Mouse (Mus musculus): ENCODE data around the gene Olfr1023. TPM values are rescaled to one million over a fixed set of nuclear protein-coding genes. Genes with fewer than 3 reads are reported as not detected.

The Olfr1023 gene
- polyA plus RNA-seq, 1 experiment from 2014 or later = not detected

Other genes with a start within 250 kb of the Olfr1023 start
- not detected in 2 replicates for gene Olfr1002, start 234.9 kb upstream of the Olfr1023 start, polyA plus RNA-seq (2014; fragmentation: Nextera tagmentation; extraction: Ambion mirVana)
- gene Olfr154, start 221.2 kb upstream of the Olfr1023 start, polyA plus RNA-seq (2014; fragmentation: Nextera tagmentation; extraction: Ambion mirVana) = not detected in 2 replicates
- gene Olfr1006, start 206.9 kb upstream of the Olfr1023 start, polyA plus RNA-seq (2014; fragmentation: Nextera tagmentation; extraction: Ambion mirVana) = not detected in 2 replicates
- gene Olfr1008, start 196.2 kb upstream of the Olfr1023 start, polyA plus RNA-seq (2014; fragmentation: Nextera tagmentation; extraction: Ambion mirVana) = not detected in 2 replicates
- not detected in 2 replicates for gene Olfr1009, start 170.2 kb upstream of the Olfr1023 start, polyA plus RNA-seq (2014; fragmentation: Nextera tagmentation; extraction: Ambion mirVana)
- not detected in 2 replicates for gene Olfr1012, start 122.9 kb upstream of the Olfr1023 start, polyA plus RNA-seq (2014; fragmentation: Nextera tagmentation; extraction: Ambion mirVana)
- gene Olfr1013, start 118.5 kb upstream of the Olfr1023 start, polyA plus RNA-seq (2014; fragmentation: Nextera tagmentation; extraction: Ambion mirVana) = not detected in 2 replicates
- not detected in 2 replicates for gene Olfr1014, start 112.9 kb upstream of the Olfr1023 start, polyA plus RNA-seq (2014; fragmentation: Nextera tagmentation; extraction: Ambion mirVana)
- not detected in 2 replicates for gene Olfr1015, start 103.6 kb upstream of the Olfr1023 start, polyA plus RNA-seq (2014; fragmentation: Nextera tagmentation; extraction: Ambion mirVana)
- gene Olfr1016, start 83.1 kb upstream of the Olfr1023 start, polyA plus RNA-seq (2014; fragmentation: Nextera tagmentation; extraction: Ambion mirVana) = not detected in 2 replicates
- gene Olfr1018, start 67.2 kb upstream of the Olfr1023 start, polyA plus RNA-seq (2014; fragmentation: Nextera tagmentation; extraction: Ambion mirVana) = not detected in 2 replicates
- not detected in 2 replicates for gene Olfr1019, start 40.2 kb upstream of the Olfr1023 start, polyA plus RNA-seq (2014; fragmentation: Nextera tagmentation; extraction: Ambion mirVana)
- not detected in 2 replicates for gene Olfr1020, start 38.6 kb upstream of the Olfr1023 start, polyA plus RNA-seq (2014; fragmentation: Nextera tagmentation; extraction: Ambion mirVana)
- gene Olfr1022, start 17.0 kb upstream of the Olfr1023 start, polyA plus RNA-seq (2014; fragmentation: Nextera tagmentation; extraction: Ambion mirVana) = not detected in 2 replicates
- not detected in 2 replicates for gene Olfr1024, start 19.4 kb downstream of the Olfr1023 start, polyA plus RNA-seq (2014; fragmentation: Nextera tagmentation; extraction: Ambion mirVana)
- gene Olfr1025-ps1, start 29.6 kb downstream of the Olfr1023 start, polyA plus RNA-seq (2014; fragmentation: Nextera tagmentation; extraction: Ambion mirVana) = not detected in 2 replicates
- not detected in 2 replicates for gene Olfr1026, start 35.9 kb downstream of the Olfr1023 start, polyA plus RNA-seq (2014; fragmentation: Nextera tagmentation; extraction: Ambion mirVana)
- not detected in 2 replicates for gene Olfr1028, start 64.8 kb downstream of the Olfr1023 start, polyA plus RNA-seq (2014; fragmentation: Nextera tagmentation; extraction: Ambion mirVana)
- not detected in 2 replicates for gene Olfr1029, start 88.3 kb downstream of the Olfr1023 start, polyA plus RNA-seq (2014; fragmentation: Nextera tagmentation; extraction: Ambion mirVana)
- not detected in 2 replicates for gene Olfr1030, start 93.6 kb downstream of the Olfr1023 start, polyA plus RNA-seq (2014; fragmentation: Nextera tagmentation; extraction: Ambion mirVana)
- gene Olfr1031, start 104.7 kb downstream of the Olfr1023 start, polyA plus RNA-seq (2014; fragmentation: Nextera tagmentation; extraction: Ambion mirVana) = not detected in 2 replicates
- gene Olfr1032, start 119.9 kb downstream of the Olfr1023 start, polyA plus RNA-seq (2014; fragmentation: Nextera tagmentation; extraction: Ambion mirVana) = not detected in 2 replicates
- not detected in 2 replicates for gene Olfr1033, start 135.0 kb downstream of the Olfr1023 start, polyA plus RNA-seq (2014; fragmentation: Nextera tagmentation; extraction: Ambion mirVana)
- not detected in 2 replicates for gene Olfr1034, start 160.2 kb downstream of the Olfr1023 start, polyA plus RNA-seq (2014; fragmentation: Nextera tagmentation; extraction: Ambion mirVana)
- gene Olfr1036, start 188.4 kb downstream of the Olfr1023 start, polyA plus RNA-seq (2014; fragmentation: Nextera tagmentation; extraction: Ambion mirVana) = not detected in 2 replicates
- not detected in 2 replicates for gene Olfr1037, start 201.7 kb downstream of the Olfr1023 start, polyA plus RNA-seq (2014; fragmentation: Nextera tagmentation; extraction: Ambion mirVana)

Data from neural tube, embryonic 14.5 days (tissue).